Mouse (Mus musculus): ENCODE results near the gene Lsmem1.

- TF ChIP-seq CTCF (IDR thresholded peaks at IDR 0.05; ENCODE audit: borderline replicate concordance, insufficient read depth, low read depth, low read length) = no peak
- TF ChIP-seq POLR2A (IDR thresholded peaks at IDR 0.05; ENCODE audit: borderline replicate concordance, insufficient read depth, low read length) = no peak
These were observed 23.2 kb upstream of the Lsmem1 start for GRCm38 (mm10) chr12:40222251-40223081.

All from cerebellum, adult 2 months (tissue).